Mouse (Mus musculus) myocyte (in vitro differentiated cells): ENCODE measurements at regions not wholly inside any gene's neighbourhood (a gene's known extent, or its start where the extent isn't known, plus 50 kb on each side); places are given as distances from the start of the nearest gene placed in this dataset.

Experiments
- CEBPB ChIP-seq: IDR thresholded peaks from 2 replicates; pipeline ENCODE4 v1.6.1; 2011; ENCODE audit warnings: mild to moderate bottlenecking, moderate library complexity; ENCODE audit not compliant: poor library complexity, insufficient read depth, severe bottlenecking
- E2F4 ChIP-seq: IDR thresholded peaks from one replicate; pipeline ENCODE4 v1.6.1; 2011; ENCODE audit warnings: mild to moderate bottlenecking, control low read depth, moderate library complexity; ENCODE audit not compliant: insufficient read depth
- MAX ChIP-seq: IDR thresholded peaks from one replicate; pipeline ENCODE4 v1.6.1; 2011; ENCODE audit warnings: low read depth, mild to moderate bottlenecking, control low read depth
- MYOD1 ChIP-seq, 3 experiments: IDR thresholded peaks; one replicate each; pipeline ENCODE4 v1.6.1; 2011; ENCODE audit warnings: control low read depth in 2 of 3, low read depth in 2 of 3, mild to moderate bottlenecking in 2 of 3, moderate library complexity in 1 of 3; ENCODE audit not compliant: insufficient read length in 2 of 3, control insufficient read depth in 1 of 3
- MYOG ChIP-seq, 3 experiments: IDR thresholded peaks; one replicate each; pipeline ENCODE4 v1.6.1; 2011; ENCODE audit warnings: control low read depth in 2 of 3, low read depth in 2 of 3, mild to moderate bottlenecking in 2 of 3; ENCODE audit not compliant: insufficient read length in 2 of 3, control insufficient read depth in 1 of 3, insufficient read depth in 1 of 3
- POLR2A ChIP-seq: IDR thresholded peaks from one replicate; pipeline ENCODE4 v1.6.1; 2011; ENCODE audit warnings: low read depth, mild to moderate bottlenecking, control low read depth, moderate library complexity; ENCODE audit not compliant: insufficient read length
- POLR2AphosphoS2 ChIP-seq: IDR thresholded peaks from one replicate; pipeline ENCODE4 v1.6.1; 2011; ENCODE audit warnings: low read depth, control low read depth; ENCODE audit not compliant: insufficient read length
- REST ChIP-seq: IDR thresholded peaks from one replicate; pipeline ENCODE4 v1.6.1; 2011; ENCODE audit warnings: mild to moderate bottlenecking, control low read depth, moderate library complexity; ENCODE audit not compliant: insufficient read depth, insufficient read length
- SRF ChIP-seq: IDR thresholded peaks from one replicate; pipeline ENCODE4 v1.6.1; 2011; ENCODE audit warnings: low read depth; ENCODE audit not compliant: control insufficient read depth, insufficient read length
- TCF12 ChIP-seq: IDR thresholded peaks from one replicate; pipeline ENCODE4 v1.6.1; 2011; ENCODE audit warnings: mild to moderate bottlenecking, control low read depth; ENCODE audit not compliant: poor library complexity, insufficient read depth, severe bottlenecking
- TCF3 ChIP-seq: IDR thresholded peaks from one replicate; pipeline ENCODE4 v1.6.1; 2011; ENCODE audit warnings: low read depth, control low read depth; ENCODE audit not compliant: insufficient read length
- USF1 ChIP-seq: IDR thresholded peaks from one replicate; pipeline ENCODE4 v1.6.1; 2011; ENCODE audit warnings: low read depth, mild to moderate bottlenecking, control low read depth, moderate library complexity

DNA sequence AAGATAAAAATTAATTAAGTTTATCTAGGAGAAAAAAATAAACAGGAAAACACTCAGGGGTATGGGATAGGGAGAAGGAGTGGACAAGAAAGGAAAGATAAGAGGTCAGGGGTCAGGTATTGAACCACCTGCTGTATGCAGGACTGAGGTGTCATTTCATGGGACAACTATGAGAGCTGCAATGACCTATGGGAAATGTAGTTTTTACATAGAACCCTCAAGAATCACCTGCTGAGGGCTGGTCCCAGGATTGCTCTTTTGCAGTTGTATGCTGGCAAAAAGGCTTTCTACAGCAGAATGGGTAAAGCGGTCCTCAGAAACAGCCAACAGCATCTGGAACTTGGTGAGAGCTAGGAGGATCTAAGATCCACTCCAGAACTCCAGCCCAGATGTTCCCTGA is 154.0 kb downstream of the Sox4 start:
- TF ChIP-seq POLR2A (no peak), POLR2AphosphoS2 (no peak), MYOG (IDR thresholded peaks at IDR 0.05; ENCODE audit: control insufficient read depth in 1 of 3, insufficient read depth in 1 of 3, insufficient read length in 2 of 3, low read depth in 2 of 3) (no peak), USF1 (no peak), SRF (no peak), E2F4 (no peak), TCF12 (no peak), CEBPB (no peak), MAX (no peak), TCF3 (no peak), MYOD1 (IDR thresholded peaks at IDR 0.05; ENCODE audit: control insufficient read depth in 1 of 3, insufficient read length in 2 of 3, low read depth in 2 of 3) (no peak), REST (no peak)
